Mouse (Mus musculus) lung, adult 18-20 months (tissue): ENCODE measurements around the gene Arglu1.

ENCODE experiments used
- DNase-seq, 2 experiments: peaks; one replicate each; pipeline ENCODE4 v3.0.0; 2022; ENCODE audit warnings: mixed read lengths in 2 of 2

Arglu1 gene

GRCm38 (mm10) chr8:8658426-8659224, 31.7 kb downstream of the Arglu1 start:
- DNase-seq, result peak; percentile 83 to 88

- no peak for DNase-seq
Measured at GRCm38 (mm10) chr8:8657692-8658355, 32.5 kb downstream of the Arglu1 start.

GRCm38 (mm10) chr8:8656578-8657441, 33.5 kb downstream of the Arglu1 start:
- no peak for DNase-seq

- no peak for DNase-seq
Measured at GRCm38 (mm10) chr8:8655346-8656340, 34.7 kb downstream of the Arglu1 start.

GRCm38 (mm10) chr8:8653906-8654489, 36.3 kb downstream of the Arglu1 start:
- DNase-seq, result no peak

GRCm38 (mm10) chr8:8653343-8653742, 37.0 kb downstream of the Arglu1 start:
- no peak for DNase-seq

GRCm38 (mm10) chr8:8652388-8652787, 37.9 kb downstream of the Arglu1 start:
- no peak for DNase-seq

- peak in 1 of 2 experiments; percentile 21 for DNase-seq
Measured at GRCm38 (mm10) chr8:8649944-8650343, 40.4 kb downstream of the Arglu1 start.

- DNase-seq, result peak; percentile 21 to 27
Measured at GRCm38 (mm10) chr8:8649536-8649935, 40.8 kb downstream of the Arglu1 start.

GRCm38 (mm10) chr8:8648686-8649085, 41.6 kb downstream of the Arglu1 start:
- DNase-seq, result peak; percentile 12 to 19

GRCm38 (mm10) chr8:8647824-8648223, 42.5 kb downstream of the Arglu1 start:
- peak; percentile 21 to 50 for DNase-seq

GRCm38 (mm10) chr8:8647319-8647718, 43.0 kb downstream of the Arglu1 start:
- no peak for DNase-seq

- no peak for DNase-seq
Measured at GRCm38 (mm10) chr8:8644160-8644915, 46.0 kb downstream of the Arglu1 start.

- no peak for DNase-seq
Measured at GRCm38 (mm10) chr8:8640264-8640588, 50.1 kb downstream of the Arglu1 start.

- no peak for DNase-seq
Measured at GRCm38 (mm10) chr8:8639569-8640263, 50.6 kb downstream of the Arglu1 start.

- no peak for DNase-seq
Measured at GRCm38 (mm10) chr8:8631394-8631793, 58.9 kb downstream of the Arglu1 start.

- DNase-seq, result no peak
Measured at GRCm38 (mm10) chr8:8624017-8624416, 66.3 kb downstream of the Arglu1 start.

GRCm38 (mm10) chr8:8623486-8623885, 66.8 kb downstream of the Arglu1 start:
- DNase-seq, result peak; percentile 19 to 53

- DNase-seq, result no peak
Measured at GRCm38 (mm10) chr8:8622476-8622875, 67.8 kb downstream of the Arglu1 start.

- no peak for DNase-seq
Measured at GRCm38 (mm10) chr8:8622031-8622430, 68.3 kb downstream of the Arglu1 start.
